Mouse (Mus musculus) lung, adult 2 months (tissue): ENCODE results near the gene Prodh2.

Source experiments
- CTCF ChIP-seq: fragments of 200-500 bp; IDR thresholded peaks from 2 replicates; pipeline ENCODE4 v1.5.1; 2011; ENCODE audit warnings: mild to moderate bottlenecking, low read length, control low read depth; ENCODE audit not compliant: insufficient read depth
- POLR2A ChIP-seq: fragments of 200-500 bp; IDR thresholded peaks from 2 replicates; pipeline ENCODE4 v1.6.1; 2011; ENCODE audit warnings: low read depth, mild to moderate bottlenecking, control low read depth, low read length, borderline replicate concordance; ENCODE audit errors: extremely low read depth

GRCm38 (mm10) chr7:30464816-30465300, 28.6 kb upstream of the Prodh2 start:
- no peak for TF ChIP-seq POLR2A
- no peak for TF ChIP-seq CTCF
